Mouse (Mus musculus) ovary, postnatal 36 days (tissue): ENCODE data around the gene Skor1.
A peak's percentile ranks its signal among the peaks of the same experiment; 100 is the strongest.

ENCODE experiments used
- DNase-seq: peaks from one replicate; pipeline ENCODE4 v3.0.0; 2022; ENCODE audit warnings: low spot score, mixed read lengths

Gene Skor1

DNA sequence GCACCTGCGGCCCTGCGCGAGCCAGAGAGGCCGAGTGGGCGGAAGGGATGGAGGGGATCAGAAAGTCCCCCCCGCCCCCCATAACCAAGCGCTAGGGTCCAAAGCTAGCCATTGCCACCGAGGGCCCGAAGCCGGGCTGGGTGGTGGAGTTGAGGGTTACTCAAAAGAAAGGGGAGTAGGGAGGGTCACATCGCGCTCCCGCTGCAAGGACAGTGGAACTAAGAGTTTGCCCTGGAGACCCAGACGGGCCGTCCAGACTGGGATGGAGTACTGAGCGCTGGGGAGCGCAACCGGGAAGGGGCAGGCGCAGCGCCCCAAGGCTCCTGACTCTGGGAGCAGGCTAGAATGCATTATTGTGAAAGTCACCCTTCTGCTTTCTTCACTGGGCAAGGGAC lies 608 bp upstream of the Skor1 start:
- DNase-seq = no peak

DNA sequence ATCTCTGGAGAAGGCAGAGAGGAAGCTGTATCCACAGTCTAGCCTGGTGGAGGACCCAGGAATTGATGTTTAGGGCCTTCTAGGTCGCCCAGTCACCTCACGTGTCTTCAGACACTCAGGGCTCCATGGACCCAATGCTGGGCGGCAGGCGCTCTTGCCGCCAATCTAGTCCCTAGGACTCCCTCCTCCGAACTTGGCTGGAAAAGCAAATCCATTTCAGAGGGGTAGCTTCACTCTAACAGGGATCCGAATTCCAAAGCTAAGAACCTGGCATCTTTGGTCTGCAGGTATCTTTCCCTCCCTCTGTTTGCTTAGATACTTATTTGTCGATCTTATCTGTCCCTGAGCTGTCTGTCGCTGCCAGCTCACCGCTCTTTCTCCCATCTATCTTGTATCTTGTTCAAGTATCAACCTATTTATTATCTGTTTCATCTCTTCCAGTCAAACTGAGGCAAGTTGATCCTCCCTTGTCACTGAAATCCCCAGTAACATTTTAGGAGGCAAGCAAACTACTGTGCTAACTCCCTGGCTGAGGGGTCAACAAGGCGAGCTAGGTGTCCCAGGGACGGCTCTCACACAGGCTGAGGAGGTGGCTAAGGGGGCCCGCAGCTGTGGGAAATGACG lies 863 bp downstream of the Skor1 start:
- DNase-seq = no peak

DNA sequence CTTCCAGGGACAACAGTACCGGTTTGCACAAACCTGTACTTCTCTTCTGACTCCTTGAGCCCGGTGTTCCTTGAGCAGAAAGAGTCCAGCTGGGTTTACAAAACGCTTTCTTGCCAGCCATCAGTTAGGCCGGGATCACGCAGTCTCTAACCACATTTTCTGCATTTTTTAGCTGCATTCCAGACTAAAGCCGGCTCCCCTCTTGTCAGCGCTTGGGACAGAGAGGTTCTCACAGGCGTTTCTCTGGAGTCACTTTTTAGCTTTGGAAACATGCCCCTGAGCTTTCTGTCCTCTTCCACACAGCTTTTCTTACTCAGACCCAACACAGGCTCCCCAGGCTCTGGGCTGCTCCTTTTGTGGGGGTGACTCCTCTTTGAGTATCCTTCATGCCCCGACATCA lies 1.5 kb downstream of the Skor1 start:
- no peak for DNase-seq

DNA sequence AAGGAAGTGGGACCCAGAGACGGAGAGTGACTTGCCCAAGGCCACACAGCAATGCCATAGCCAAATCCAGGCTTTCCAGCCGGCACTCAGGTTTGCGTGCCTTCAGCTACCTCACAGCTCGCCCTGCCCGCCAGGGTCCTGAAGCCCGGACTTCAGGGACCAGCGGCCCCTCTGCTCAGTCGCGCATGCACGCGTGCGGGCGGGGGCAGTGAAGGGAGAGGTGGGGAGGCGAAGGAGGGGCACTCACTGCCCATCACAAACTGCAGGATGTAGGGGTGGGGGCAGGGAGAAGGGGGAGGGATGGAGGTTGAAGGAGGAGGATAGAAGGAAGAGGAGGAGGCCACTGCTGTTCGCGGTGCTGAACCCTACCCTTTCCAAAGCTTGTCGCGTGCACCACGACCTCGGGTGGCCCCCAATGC lies 1.9 kb downstream of the Skor1 start:
- no peak for DNase-seq

DNA sequence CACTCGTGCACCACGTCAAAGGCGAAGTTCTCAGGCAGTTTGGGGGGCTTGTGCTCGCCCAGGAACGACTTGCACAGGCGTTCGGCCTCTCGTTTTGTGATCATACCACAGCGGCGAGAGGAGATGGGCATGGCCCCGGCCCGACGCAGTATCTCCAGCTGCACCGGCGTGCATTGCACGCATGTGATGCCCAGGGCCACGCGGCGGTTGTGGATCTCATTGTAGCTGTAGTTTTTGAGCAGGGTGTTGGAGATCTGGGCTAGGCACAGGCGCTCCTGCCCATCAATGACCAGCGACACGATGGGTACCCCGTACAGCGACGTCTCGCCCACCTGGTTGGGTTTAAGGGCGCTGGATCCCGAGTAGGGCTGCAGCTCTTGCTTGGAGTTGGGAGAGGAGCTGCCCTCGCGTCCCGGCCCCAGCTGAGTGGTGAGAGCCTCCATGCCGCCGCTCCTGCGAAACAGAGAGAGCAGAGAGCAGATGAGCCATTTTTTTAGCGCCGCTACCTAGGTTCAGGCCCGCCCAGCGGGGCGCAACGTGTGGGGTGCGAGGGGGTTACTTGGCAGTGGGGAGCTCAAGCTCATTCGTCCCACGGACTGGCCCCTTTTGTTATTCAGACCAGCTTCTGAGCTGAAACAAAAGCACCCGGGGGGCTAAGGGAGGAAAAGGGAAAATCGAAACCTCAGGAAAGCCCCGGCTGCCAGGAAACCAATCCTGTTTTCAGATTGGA lies 2.5 kb downstream of the Skor1 start:
- no peak for DNase-seq

DNA sequence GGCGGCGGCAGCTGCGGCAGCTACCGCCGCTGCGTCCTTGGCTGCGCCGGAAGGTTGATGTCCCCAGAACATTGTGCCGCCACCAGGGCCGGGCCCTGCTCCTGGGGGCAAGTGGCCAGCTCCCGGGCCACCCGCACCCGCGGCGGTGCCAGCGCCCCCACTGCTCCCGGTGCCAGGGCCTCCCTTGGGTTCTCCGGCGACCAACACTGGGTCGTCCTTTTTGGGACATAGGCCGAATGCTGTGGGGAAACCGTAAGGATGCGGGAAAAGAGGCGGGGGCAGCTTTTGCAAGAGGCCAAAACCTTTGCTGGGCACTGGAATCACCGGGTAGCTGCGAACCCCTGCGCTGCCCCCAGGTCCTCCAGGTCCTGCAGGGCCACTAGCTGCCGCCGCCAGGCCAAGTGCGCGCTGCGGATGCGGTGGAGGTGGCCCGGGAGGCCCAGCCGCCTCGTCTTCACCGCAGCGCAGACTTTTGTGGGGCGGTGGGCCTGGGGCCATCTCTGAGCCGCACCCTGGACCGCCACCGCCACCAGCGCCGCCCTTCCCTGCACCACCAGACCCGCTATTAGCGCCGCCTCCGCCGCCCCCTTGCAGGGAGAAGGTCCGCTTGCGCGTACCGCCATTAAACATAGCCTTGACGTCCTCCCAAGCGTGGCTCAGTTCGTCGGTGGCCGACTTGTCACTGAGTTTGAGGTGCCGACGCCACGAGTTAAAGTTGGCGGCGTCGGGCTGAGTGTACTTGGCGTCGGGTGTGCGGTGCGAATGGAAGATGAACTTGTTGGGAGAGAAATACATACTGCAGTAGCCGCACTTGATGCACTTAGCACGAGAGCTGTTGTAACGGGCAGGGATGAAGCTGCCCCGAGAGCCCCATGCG lies 3.3 kb downstream of the Skor1 start:
- no peak for DNase-seq

DNA sequence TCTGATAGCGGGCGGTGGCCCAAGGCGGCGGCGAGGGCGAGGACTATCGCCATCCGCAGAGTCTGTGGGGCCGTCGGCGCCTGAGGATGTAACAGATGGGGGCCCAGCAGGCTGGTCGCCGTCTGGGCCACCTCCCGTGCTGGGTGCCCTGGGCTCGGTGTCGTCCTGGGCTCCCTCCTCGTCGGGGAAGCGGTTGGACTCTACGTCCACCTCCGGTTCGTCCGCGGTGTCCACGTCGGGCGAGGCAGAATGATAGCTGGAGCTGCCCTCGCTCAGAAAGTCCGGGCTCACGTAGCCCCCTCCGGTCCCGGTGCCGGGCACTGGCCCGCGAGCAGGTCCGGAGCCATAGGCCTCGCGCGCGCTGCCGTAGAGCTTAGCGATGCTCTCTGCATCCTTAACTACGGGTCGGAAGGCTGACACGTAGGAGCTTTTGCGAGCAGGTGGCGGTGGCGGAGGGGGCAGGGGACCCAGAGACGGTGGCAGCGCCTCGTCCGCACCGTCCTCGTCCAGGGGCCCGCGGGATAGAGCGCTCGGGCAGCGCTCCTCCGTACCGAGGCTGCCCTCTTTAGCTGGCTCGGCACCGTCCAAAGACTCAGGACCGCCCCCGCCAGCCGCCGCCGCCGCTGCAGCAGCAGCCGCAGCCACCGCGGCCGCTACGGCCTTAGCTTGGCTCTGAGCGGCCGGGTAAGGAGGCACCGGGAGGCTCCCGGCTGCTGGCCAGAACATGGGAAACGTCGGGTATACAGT lies 4.1 kb downstream of the Skor1 start:
- DNase-seq = no peak

DNA sequence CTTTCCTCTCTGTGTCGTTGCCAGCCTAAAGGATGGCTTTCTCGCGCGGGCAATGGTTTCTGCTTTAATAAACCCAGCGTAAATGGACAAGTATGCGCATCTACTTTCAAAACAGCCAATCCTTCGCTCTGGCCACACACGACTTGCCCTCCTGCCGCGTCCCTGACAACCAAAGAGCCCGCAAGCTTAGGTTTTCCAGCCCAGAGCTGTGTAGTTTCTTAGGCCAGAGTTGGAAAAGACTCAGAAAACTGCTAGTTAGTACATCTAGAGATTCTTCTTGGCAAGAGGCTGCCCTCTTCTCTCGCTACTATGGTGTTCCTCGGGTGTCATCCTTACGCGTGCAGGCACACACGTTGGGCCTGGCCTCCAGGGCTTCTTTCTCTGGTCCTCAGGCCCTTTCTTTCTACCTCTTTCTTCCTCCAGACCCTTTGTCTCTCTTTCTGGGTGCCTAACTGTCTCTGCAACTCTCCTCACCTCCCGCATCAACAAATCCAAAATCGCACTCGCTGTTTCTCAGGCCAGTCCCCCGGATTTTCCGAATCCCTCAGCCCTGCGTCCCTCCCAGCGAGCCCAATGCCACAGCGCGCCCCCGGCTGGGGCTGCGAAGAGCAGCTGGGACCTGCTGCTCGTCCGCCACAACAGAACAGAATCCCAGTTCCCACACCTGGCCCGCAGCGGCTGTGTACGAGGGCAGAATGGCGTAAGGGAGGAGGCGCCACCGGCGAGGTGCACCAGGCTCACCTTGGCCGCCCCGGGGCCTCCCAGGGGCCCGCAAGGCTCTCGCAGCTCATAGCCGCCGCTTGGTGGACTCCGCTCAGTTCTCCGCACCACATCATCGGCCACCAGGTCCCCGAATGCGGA lies 4.9 kb downstream of the Skor1 start:
- DNase-seq = no peak

DNA sequence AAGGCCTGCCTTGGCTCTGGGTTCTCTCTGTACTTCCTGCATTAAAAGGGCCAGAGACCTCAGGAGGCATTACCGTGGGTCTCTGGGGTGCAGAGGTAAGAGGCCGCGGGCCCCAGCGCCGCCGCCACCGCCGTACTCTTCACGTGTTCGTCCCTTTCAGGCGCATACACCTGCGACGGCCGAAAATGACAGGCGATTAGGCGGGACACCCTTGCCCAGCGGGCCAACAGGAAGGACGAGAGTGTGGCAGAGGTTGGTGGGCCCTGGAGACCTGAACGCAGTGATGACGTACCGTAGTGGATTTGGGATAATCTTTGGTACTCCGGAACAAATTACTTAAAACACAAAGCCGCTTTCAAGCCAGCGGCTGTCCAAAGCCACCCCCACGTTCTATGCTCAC lies 5.5 kb downstream of the Skor1 start:
- no peak for DNase-seq

DNA sequence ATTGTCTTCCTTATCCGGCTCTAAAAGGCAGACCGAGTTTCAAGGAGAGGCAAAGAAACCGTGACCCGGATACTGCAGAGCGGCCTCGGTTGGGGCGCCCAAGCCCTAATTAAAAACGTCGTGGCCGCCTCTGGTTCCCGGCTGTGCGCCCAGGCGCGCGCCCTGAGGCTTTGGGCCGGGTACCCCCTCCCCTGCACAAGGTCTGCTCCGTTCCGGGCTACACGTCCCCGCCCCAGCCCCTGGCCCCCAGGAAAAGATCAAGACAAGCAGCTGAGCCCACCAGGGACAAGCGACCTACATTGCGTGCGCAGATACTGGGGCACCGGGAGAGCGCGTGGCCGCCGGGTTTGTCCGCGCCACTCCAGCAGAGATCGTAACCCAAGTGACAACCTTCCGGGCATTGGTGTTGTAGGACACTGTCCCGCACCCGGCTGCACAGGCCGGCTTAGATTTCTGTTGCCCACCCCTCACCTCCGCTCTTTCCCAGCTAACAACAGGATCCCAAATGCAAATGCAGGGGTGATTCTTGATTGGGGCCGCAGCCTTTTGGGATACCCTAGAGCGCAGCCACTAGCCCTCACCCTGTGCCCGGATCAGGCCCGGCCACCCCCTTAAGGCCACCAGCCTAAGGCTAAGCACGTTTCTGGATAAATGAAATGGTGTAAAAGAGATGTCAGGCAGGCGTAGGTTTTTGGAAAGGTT lies 6.3 kb downstream of the Skor1 start:
- no peak for DNase-seq

DNA sequence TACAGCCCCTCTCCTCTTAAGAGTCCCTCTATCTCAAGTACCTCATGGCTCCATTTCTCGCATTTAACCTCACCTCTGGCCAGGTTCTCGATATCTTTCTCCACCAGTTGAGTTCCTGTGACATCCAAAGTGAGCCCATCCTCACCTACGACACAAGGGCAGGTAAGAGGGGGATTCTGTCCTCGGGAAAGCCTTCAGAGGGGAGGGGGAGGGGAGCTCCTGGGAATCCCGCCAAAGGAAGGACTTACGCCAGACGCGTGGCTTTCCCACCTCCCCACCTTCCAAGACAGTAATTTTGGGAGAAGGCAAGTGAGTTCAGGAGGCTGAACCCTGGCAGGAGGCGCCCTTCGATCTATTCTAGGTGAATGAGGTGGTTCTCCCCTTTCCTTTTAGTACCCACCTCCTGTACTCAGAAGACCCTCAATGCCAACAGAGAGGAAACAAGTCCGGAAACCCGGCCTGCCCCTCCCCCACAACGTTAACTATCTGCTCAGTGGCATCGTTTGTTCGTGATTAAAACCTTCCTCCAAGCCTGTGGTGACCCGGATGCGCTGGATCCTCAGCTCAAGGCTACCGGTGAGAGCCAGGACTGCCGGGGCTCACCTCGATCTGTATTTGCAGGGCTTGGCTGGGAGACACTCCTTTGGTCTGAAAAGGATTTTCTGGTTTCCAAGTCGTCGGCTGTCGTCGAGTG lies 7.0 kb downstream of the Skor1 start:
- no peak for DNase-seq

DNA sequence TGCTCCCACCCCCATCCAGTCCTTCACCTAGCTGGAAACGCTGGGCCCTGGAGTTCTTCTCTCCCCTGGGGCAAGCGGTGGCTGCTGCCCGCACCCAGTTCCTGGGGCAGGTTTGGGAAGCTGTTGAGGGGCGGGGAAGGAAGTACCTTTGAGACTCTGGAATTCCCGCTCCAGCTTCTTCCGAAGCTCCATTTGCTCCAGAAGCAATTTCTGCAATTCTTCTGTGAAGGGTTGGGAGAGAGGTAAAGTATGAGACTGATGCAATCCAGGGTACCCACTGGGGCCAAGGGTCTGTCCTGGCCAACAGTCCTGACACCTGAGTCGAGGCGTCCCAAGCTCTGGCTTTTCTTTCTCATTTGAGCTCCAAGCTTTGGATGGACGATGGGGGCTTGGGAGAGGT lies 8.6 kb downstream of the Skor1 start:
- DNase-seq = no peak

DNA sequence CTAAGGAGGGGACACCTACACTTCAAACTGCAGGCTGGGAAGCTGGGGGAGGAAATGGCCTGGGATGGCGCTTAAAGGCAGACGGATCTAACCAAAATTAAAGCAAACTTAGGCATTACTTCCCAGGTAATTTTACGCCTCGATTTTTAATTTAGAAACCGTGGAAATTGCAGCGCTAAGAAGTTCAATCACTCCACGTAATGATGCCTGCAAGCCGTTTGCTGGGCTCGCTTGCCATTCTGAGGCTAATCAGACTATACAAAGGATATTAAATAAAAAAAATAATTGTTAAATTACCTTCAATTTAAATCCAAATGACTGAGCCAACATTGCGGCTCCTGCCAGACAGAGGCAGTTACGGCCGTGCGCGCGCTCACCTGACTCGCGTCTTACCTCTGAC lies 9.1 kb downstream of the Skor1 start:
- no peak for DNase-seq

DNA sequence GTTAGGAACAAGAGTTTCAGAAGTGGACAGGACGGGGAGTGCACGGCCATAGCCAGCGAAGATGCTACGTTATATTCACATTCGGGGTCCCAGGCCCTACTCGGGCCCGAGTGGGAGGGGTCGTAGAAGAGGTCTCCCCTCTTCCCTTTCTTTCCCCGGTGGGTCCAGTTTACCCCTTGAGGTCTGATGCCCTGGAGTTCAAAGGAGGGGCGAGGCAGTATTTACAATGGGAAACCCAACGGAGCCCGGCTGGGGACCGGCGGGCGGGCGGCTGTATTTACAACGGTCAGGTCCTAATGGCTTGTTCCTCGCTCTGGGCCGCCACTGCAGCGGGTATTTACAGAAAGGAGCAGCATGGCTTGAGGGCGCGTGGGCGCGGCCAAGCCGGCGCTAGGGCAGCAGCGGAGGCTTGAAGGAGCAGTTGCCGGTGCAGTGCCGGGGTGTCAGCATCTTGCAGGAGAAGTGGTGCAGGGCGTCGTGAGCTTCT lies 10.2 kb downstream of the Skor1 start:
- DNase-seq = peak; percentile 39

DNA sequence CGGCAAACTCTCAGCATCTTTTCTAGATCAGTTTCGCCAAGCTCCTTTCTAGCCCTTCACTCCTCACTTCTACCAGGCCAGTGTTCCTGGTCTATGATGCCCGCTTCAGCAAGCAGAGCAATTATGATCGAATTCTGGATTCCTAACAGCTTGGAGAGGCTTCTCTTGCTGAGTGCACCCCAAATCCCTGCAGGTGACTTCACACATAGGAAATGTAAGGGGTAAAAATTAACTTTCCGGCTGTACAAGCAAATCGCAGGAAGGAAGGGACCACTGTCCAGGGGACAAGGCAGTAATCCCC lies 11.2 kb downstream of the Skor1 start:
- no peak for DNase-seq

DNA sequence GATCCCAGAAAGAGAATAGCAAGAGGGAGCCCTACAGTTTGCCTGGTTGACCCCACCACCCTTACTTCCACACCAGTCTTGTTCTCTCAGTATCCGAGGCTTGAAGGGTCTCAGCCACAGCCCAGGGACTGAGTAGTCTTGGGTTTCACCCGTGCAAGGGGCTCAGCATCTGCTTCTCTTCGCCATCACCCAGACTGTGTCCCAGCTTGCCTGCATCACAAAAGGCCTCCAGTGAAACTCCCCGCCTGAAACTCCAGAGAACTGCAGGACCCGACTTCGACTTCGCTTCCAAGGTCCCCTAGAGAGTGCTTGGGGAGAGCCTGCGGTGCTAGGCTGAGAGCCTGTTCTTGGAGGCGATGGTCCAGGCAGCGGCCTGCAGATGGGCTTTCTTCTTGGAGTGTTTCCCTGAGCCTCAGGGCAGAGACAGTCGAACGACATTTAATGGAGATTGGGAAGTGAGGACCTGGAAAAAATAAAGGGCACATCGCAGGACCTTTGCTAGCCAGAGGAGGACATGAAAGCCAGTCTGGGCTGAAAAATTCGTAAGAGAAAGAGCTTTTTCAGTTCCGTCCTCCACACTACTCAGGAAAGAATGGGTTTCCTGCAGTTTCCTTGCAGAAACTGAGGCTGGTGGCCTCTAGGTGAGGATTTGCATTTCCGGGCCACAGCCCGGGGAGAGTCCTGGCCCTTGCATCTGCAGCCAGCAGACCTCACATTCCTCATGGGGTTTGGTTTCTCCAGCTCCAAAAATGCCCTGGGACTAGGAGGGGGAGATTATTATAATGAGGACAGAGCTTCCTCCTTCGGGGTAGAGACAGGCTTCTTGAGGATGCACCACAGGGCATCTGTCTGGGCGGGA lies 11.8 kb downstream of the Skor1 start:
- DNase-seq = no peak

DNA sequence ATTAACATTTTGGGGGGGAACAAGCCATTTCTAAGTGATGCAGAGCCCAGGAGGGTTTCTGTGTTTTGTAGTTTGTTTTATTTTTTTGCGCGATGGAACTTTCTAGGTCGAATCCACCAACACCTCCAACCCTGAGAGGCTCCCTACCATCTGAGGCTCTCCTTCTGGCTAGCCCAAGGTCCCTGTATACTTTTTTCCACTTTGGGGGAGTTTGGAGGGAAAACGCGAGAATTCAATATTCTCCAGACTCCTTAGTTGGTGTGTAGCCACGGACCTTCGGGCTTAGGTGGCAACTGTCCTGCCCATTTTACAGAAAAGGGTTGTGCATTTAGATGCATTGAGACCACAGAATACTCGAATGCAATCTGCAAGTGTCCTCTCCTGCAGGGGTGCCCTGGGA lies 12.5 kb downstream of the Skor1 start:
- no peak for DNase-seq

DNA sequence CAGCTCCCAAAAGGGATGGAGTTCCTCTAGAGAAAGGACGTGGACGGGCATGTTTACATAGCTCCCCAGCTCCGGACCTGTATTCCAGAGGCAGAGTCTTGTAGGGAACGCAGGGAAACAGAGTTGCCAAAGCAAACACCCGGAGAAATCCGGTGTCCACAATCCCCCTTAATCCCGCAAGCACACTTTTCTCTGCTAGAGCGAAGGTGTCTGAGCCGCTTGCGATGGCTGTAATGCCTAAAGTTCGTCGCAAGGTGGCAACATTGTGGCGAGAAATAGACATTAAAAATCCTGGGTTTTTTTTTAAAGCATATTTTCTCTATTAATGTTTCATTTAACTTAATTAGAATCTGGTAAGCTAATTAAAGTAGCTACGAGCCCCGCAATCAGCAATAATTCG lies 13.0 kb downstream of the Skor1 start:
- DNase-seq = peak; percentile 51

DNA sequence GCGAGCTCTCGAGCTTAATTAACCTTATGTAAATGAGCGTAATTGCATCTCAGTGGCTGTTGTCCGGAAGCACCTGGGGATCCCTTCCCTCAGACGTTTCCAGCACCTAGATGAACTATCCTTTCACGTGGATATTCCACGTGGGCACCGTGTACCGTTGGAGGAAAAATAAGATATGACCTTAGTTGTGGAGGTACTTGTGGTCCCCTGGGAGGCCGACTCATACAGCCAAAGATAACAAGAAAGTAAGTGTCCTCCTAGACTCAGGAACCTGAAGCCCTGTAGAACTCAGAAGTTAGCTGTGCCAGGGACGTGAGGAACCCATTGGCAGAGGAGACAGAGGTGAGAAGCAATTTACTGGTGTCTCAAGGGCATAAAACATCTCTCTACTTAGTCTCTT lies 13.4 kb downstream of the Skor1 start:
- no peak for DNase-seq
